Mouse (Mus musculus) skeletal muscle tissue, adult 2 months (tissue): ENCODE measurements around the gene Spcs2.

Experiments used
- DNase-seq: peaks from one replicate; pipeline ENCODE4 v3.0.0-alpha.2; 2012; ENCODE audit warnings: low read depth, low spot score

Gene Spcs2

GRCm38 (mm10) chr7:99863362-99863761 is at the start of gene Spcs2:
Gene Spcs2 (minus strand): TSS chr7:99863462.
- no peak for DNase-seq

- no peak for DNase-seq
These were observed 47.8 kb upstream of the Spcs2 start for GRCm38 (mm10) chr7:99911038-99911437.

DNA sequence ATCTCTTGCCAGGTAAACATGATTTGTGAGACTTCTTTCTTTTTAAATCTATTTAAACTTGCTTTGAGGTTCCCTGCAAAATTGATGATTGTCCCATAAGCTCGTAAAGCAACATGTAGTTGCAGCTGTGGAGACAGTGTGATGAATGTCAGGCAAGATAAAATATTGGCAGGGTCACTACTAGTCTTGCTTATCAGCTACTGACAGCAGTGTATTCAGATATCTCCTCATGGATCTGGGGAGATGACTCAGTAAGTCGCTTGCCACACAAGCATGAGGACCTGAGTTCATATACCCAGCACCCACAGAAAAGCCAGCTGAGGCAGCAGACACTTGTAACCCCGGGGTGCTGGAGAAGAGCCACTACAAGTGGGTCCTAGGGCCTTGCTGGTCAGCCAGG is 44.2 kb upstream of the Spcs2 start:
- no peak for DNase-seq

- no peak for DNase-seq
These were observed 43.1 kb upstream of the Spcs2 start for GRCm38 (mm10) chr7:99906346-99906745.

DNA sequence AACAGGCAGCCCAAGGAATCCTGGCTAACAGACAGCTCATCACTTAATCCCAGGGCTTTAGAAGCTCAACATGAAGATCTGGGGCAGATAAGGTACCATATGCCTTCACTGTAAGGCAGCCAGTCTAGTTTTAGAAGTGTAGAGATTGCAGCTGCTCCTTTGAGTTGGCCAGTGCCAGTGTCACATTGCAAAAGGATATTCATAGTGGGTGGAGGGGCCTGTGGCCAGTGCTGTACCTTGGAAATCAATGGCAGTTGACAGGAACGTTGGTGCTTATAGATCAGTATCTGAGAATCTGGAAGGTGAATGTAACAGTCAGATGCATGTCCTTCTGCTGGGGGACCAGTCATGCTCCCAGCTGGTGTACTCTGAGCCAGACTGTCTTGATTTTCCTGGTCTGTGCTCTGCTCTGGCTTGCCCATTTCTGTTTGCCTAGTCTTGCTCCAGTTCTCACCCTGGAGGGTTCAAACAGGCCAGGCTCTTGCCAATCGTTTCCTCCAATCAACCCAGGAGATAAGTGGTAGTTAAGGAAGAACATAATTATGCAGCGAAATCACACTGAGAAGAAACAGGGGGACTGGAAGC is 41.3 kb upstream of the Spcs2 start:
- DNase-seq = peak; percentile 54

DNA sequence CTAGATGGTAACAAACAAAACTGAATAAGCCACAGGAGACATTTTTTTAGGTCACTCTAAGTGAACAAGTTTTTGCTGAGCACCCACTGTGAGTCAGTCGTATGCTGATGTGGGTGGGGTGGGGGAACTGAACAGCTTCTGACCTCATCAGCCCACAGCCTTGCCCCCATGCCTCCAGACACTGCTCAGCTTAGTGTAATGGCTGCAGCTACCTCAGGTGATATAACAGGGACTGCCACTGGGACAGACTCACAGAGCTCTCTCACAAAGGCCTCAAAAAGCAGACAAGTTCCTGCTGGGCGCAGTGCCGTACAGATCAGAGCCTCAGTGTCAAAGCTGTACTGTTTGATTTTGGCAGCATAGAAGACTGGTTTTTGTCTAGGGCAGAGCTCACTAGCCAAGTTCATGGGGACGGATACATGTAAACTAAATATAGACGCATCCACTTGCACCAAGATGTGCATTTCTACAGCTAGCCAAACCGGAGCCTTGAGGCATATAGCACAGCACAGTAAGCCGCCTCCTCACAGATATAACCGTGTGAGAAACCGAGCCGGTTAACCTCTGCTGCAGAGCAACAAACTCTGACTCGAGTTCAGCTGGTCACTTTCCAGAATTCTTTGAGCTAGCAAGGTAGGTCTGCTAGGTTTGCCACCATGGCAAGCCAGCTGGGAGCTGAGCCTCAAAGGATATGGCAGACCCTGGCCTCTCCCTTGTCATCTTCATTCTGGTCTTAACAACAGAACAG is 39.8 kb upstream of the Spcs2 start:
- no peak for DNase-seq

DNA sequence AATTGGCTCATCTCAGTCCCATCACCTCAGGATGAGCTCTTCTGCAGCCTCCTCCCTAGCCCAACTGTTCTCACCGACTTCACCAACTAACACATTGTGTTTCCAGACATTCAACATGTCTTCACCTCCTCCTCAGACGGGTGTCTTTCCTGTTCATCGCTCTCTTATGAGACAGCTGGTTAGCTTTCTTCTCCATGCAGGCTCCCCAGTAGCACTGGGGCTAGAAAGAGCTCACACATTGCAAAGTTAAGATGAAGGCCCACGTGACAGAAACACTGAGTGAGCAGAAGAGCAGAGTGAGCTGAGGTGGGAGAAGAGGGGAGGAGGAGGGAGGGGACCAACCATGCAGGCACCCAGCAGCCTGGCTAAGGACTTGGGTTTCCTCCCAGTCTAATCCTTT is 38.9 kb upstream of the Spcs2 start:
- DNase-seq = no peak

DNA sequence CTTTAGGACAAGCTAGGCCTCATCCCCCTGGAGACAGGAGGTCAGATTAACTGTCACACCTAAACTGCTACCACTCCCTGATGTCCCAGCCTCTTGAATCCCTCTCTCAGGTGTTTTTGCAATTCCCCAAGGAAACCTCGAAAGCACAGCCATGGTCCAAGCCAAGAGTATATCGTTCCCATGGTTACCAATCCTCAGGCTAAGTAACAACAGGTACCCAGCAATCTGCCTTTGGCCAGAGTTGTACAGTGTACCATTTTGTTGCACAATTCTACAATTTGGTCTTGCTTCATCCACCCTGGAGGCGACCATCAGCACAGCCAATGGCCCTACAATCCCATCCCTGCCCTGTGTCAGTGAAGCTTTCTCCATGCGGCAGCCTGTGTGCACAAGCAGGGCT is 33.6 kb upstream of the Spcs2 start:
- no peak for DNase-seq

DNA sequence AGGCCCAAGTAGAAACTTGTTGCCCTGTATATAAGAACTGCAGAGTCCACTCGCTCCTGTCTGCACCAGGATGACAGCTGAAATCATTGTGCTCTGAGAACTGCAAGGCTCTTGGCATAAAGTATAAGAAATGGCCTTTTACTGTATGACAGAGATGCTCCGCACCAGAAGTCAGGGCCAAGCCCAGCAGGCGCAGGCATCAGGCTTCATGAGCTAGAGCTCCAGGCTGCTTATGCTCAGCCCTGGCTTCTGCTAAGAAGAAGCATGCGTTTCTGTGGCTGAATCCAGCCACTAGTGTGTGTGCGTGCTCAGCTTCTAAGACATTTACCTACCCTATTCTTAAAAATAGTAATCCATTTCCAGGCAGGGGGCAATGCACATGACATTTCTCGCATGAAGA is 31.2 kb upstream of the Spcs2 start:
- DNase-seq = no peak

- no peak for DNase-seq
These were observed 30.7 kb upstream of the Spcs2 start for GRCm38 (mm10) chr7:99893967-99894366.

- DNase-seq = no peak
These were observed 29.1 kb upstream of the Spcs2 start for GRCm38 (mm10) chr7:99892351-99892750.

DNA sequence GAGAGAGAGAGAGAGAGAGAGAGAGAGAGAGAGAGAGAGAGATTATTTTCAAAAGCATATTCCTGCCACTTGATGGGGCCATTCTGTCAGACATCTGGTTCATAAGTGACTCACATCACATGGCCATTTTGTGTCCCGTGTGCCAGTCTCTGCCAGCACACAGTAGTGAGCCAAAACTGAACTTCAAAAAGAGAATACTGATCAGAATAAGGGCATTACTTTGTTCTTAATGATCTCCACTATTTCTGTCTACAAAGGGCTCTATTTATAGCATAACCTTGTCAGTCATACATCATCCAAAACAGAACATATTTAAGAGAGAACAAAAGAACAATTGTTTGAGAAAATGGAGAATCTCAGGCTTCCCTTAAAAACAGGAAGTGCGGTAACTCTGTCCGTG is 28.2 kb upstream of the Spcs2 start:
- peak; percentile 32 for DNase-seq

DNA sequence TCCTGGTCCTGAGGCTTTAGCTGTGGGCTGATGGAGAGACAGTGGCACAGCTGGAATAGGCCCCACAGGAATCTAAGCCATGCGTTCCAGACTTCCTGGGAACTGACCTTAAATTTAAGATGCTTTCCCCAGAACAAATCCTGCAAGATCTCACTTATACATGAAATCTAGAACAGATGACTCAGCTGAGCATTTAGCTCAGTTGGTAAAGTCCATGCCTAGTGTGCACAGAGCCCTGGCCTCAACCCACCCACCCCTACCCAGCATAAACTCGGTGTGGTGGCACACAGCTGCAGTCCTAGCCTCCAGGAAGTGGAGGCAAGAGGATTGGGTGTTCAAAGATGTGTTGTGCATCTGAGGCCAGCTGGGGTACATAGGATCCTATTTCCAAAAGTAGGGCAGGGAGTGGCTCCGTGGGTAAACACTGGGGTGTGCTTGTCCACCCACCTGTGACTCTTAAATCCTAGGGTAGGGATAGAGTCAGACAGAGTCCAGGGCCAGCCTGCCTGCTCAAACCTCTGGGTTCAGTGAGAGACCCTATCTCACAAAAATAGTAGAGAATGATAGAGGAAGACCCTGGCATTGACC is 27.0 kb upstream of the Spcs2 start:
- DNase-seq = peak; percentile 46

- peak; percentile 30 for DNase-seq
These were observed 26.1 kb upstream of the Spcs2 start for GRCm38 (mm10) chr7:99889175-99889880.

- DNase-seq = no peak
These were observed 24.5 kb upstream of the Spcs2 start for GRCm38 (mm10) chr7:99887743-99888142.

GRCm38 (mm10) chr7:99887230-99887735 is 24.0 kb upstream of the Spcs2 start:
- DNase-seq = no peak

- no peak for DNase-seq
These were observed 15.0 kb upstream of the Spcs2 start for GRCm38 (mm10) chr7:99878254-99878653.

DNA sequence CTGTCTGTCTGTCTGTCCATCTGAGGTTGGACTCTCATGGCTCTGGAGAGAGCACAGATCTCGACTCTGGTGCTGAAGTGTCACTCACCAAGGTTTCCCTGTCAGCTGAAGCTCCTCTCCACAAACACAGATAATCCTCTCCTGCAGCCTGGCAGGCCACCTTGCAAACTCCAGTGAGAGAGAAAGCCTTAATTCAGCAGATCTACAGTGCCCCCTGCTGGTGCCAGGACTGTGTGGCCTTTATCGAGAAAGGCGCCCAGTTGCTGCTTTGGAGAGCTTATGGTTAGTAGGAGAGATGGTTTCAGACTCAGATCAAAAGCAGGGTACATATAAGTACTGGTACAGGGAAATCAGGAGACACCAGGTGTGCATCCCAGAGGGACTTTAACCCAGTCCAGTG is 13.1 kb upstream of the Spcs2 start:
- DNase-seq = peak; percentile 78

GRCm38 (mm10) chr7:99875891-99876290 is 12.6 kb upstream of the Spcs2 start:
- no peak for DNase-seq

DNA sequence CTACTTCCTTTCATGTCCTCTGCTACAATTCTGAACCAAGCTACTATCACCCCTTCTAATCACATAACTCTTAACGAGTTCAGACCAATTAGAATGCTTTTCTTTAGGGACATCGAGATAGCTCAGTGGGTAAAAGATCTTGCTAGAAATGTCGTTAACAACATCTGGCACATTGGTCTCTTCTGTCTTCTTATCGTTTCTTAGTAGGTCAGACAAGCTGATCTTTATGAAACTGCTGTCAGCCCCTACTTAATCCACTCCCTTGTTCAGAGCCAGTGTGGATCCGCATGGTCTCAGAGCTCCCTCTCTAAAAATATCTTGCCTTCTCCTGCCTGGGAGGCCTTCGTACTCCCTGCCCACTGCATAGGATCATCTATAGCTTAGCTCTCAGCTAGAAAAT is 10.7 kb upstream of the Spcs2 start:
- no peak for DNase-seq

DNA sequence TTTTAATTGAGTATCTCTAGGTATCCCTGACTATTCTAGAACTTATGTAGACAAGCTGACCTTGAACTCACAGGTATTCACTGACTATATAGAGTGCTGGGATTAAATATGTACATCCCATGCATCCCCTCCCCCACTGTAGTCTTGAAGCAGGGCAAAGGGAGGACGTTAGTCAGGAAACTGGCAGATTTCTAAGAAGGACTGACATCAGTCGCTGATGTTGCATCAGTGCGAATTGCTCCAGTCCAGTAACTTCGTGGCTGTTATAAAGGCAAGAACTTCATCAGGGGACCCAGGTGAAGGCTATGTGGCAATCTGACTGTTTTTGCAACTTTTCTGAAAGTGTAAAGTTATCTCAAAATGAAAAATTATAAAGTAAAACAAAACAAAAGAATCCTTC is 6.0 kb upstream of the Spcs2 start:
- no peak for DNase-seq

GRCm38 (mm10) chr7:99865219-99865618 is 2.0 kb upstream of the Spcs2 start:
- DNase-seq = no peak
